Mouse (Mus musculus): ENCODE data around the gene Aph1b. TPM values are rescaled to one million over a fixed set of nuclear protein-coding genes. Genes with fewer than 3 reads are reported as not detected.

The Aph1b gene
- polyA plus RNA-seq, 1 experiment from 2014 or later = 3.2 TPM

- H3K9ac ChIP-seq (ENCODE audit: low read depth, low read length) = no peak overlapping the region
- ATAC-seq (replicated peaks; ENCODE audit: low FRiP score) = no peak
- H3K4me2 ChIP-seq = no peak overlapping the region
- 65% methylated on average over 3 of the region's 3 CpGs for WGBS
- H3K27me3 ChIP-seq (replicated peaks; ENCODE audit: control insufficient read depth, insufficient read depth, low read length) = no peaks in the 10 kb centered on the region
- no peaks in the 10 kb centered on the region for H3K36me3 ChIP-seq (ENCODE audit: control insufficient read depth, insufficient read depth, low read length)
- no peak overlapping the region for H3K4me3 ChIP-seq (ENCODE audit: low read depth, low read length)
- no peaks in the 10 kb centered on the region for H3K9me3 ChIP-seq (ENCODE audit: control insufficient read depth, low read length)
- H3K27ac ChIP-seq (ENCODE audit: low read depth, low read length) = no peak overlapping the region
- no peak for DNase-seq (ENCODE audit: low spot score)
- H3K4me1 ChIP-seq (replicated peaks; ENCODE audit: control insufficient read depth, insufficient read depth, low read length) = no peaks in the 10 kb centered on the region
These were observed 26.0 kb downstream of the Aph1b start for GRCm38 (mm10) chr9:66769275-66769674.

- WGBS = 82% methylated on average over 1 of the region's 1 CpGs
- H3K36me3 ChIP-seq (ENCODE audit: control insufficient read depth, insufficient read depth, low read length) = no peaks in the 10 kb centered on the region
- DNase-seq (ENCODE audit: low spot score) = no peak
These were observed 26.6 kb downstream of the Aph1b start for GRCm38 (mm10) chr9:66768721-66769120.

GRCm38 (mm10) chr9:66760991-66761390, 34.3 kb downstream of the Aph1b start:
- Histone ChIP-seq H3K36me3 (ENCODE audit: control insufficient read depth, insufficient read depth, low read length) (no peaks in the 10 kb centered on the region), H3K4me3 (ENCODE audit: low read depth, low read length) (no peak overlapping the region), H3K9me3 (ENCODE audit: control insufficient read depth, low read length) (no peaks in the 10 kb centered on the region), H3K4me1 (replicated peaks; ENCODE audit: control insufficient read depth, insufficient read depth, low read length) (no peaks in the 10 kb centered on the region), H3K27me3 (replicated peaks; ENCODE audit: control insufficient read depth, insufficient read depth, low read length) (no peaks in the 10 kb centered on the region), H3K4me2 (no peak overlapping the region), H3K27ac (ENCODE audit: low read depth, low read length) (no peak overlapping the region), H3K9ac (ENCODE audit: low read depth, low read length) (no peak overlapping the region)
- 41% methylated on average over 1 of the region's 1 CpGs for WGBS
- DNase-seq (ENCODE audit: low spot score) = no peak
- no peak for ATAC-seq (replicated peaks; ENCODE audit: low FRiP score)

More at GRCm38 (mm10) chr9:66768721-66769120, 26.6 kb downstream of the Aph1b start:
- Histone ChIP-seq H3K4me2 (no peak overlapping the region), H3K4me1 (replicated peaks; ENCODE audit: control insufficient read depth, insufficient read depth, low read length) (no peaks in the 10 kb centered on the region), H3K9me3 (ENCODE audit: control insufficient read depth, low read length) (no peaks in the 10 kb centered on the region), H3K9ac (ENCODE audit: low read depth, low read length) (no peak overlapping the region), H3K27me3 (replicated peaks; ENCODE audit: control insufficient read depth, insufficient read depth, low read length) (no peaks in the 10 kb centered on the region), H3K27ac (ENCODE audit: low read depth, low read length) (no peak overlapping the region), H3K4me3 (ENCODE audit: low read depth, low read length) (no peak overlapping the region)
- no peak for ATAC-seq (replicated peaks; ENCODE audit: low FRiP score)

- H3K27me3 ChIP-seq (replicated peaks; ENCODE audit: control insufficient read depth, insufficient read depth, low read length) = no peaks in the 10 kb centered on the region
- 75% methylated on average over 6 of the region's 6 CpGs for WGBS
- H3K4me3 ChIP-seq (ENCODE audit: low read depth, low read length) = no peak overlapping the region
- no peak for DNase-seq (ENCODE audit: low spot score)
- no peaks in the 10 kb centered on the region for H3K9me3 ChIP-seq (ENCODE audit: control insufficient read depth, low read length)
- H3K4me2 ChIP-seq = no peak overlapping the region
- no peak overlapping the region for H3K9ac ChIP-seq (ENCODE audit: low read depth, low read length)
- no peaks in the 10 kb centered on the region for H3K4me1 ChIP-seq (replicated peaks; ENCODE audit: control insufficient read depth, insufficient read depth, low read length)
- no peaks in the 10 kb centered on the region for H3K36me3 ChIP-seq (ENCODE audit: control insufficient read depth, insufficient read depth, low read length)
- H3K27ac ChIP-seq (ENCODE audit: low read depth, low read length) = no peak overlapping the region
- ATAC-seq (replicated peaks; ENCODE audit: low FRiP score) = no peak
These were observed 42.4 kb downstream of the Aph1b start for GRCm38 (mm10) chr9:66752849-66753248.

- no peaks in the 10 kb centered on the region for H3K9me3 ChIP-seq (ENCODE audit: control insufficient read depth, low read length)
- H3K27ac ChIP-seq (ENCODE audit: low read depth, low read length) = no peak overlapping the region
- no peak overlapping the region for H3K9ac ChIP-seq (ENCODE audit: low read depth, low read length)
- no peaks in the 10 kb centered on the region for H3K36me3 ChIP-seq (ENCODE audit: control insufficient read depth, insufficient read depth, low read length)
- WGBS = 88% methylated on average over 15 of the region's 15 CpGs
- no peaks in the 10 kb centered on the region for H3K4me1 ChIP-seq (replicated peaks; ENCODE audit: control insufficient read depth, insufficient read depth, low read length)
- H3K4me3 ChIP-seq (ENCODE audit: low read depth, low read length) = no peak overlapping the region
- ATAC-seq (replicated peaks; ENCODE audit: low FRiP score) (no peak), DNase-seq (ENCODE audit: low spot score) (no peak)
- no peaks in the 10 kb centered on the region for H3K27me3 ChIP-seq (replicated peaks; ENCODE audit: control insufficient read depth, insufficient read depth, low read length)
- no peak overlapping the region for H3K4me2 ChIP-seq
These were observed 46.9 kb downstream of the Aph1b start for GRCm38 (mm10) chr9:66748390-66748789.

GRCm38 (mm10) chr9:66744531-66744930, 50.8 kb downstream of the Aph1b start:
- Histone ChIP-seq H3K4me2 (no peak overlapping the region), H3K27ac (ENCODE audit: low read depth, low read length) (no peak overlapping the region), H3K27me3 (replicated peaks; ENCODE audit: control insufficient read depth, insufficient read depth, low read length) (no peaks in the 10 kb centered on the region), H3K4me3 (ENCODE audit: low read depth, low read length) (no peak overlapping the region), H3K9me3 (ENCODE audit: control insufficient read depth, low read length) (no peaks in the 10 kb centered on the region), H3K36me3 (ENCODE audit: control insufficient read depth, insufficient read depth, low read length) (no peaks in the 10 kb centered on the region), H3K4me1 (replicated peaks; ENCODE audit: control insufficient read depth, insufficient read depth, low read length) (no peaks in the 10 kb centered on the region), H3K9ac (ENCODE audit: low read depth, low read length) (no peak overlapping the region)
- ATAC-seq (replicated peaks; ENCODE audit: low FRiP score) (no peak), DNase-seq (ENCODE audit: low spot score) (no peak)
- 80% methylated on average over 2 of the region's 2 CpGs for WGBS

GRCm38 (mm10) chr9:66739516-66739915, 55.8 kb downstream of the Aph1b start:
- H3K4me2 ChIP-seq = no peak overlapping the region
- H3K4me3 ChIP-seq (ENCODE audit: low read depth, low read length) = no peak overlapping the region
- no peak overlapping the region for H3K27ac ChIP-seq (ENCODE audit: low read depth, low read length)
- H3K4me1 ChIP-seq (replicated peaks; ENCODE audit: control insufficient read depth, insufficient read depth, low read length) = no peaks in the 10 kb centered on the region; the same call in 1 of the 2 replicates
- no peak overlapping the region for H3K9ac ChIP-seq (ENCODE audit: low read depth, low read length)
- 78% methylated on average over 7 of the region's 7 CpGs for WGBS
- H3K27me3 ChIP-seq (replicated peaks; ENCODE audit: control insufficient read depth, insufficient read depth, low read length) = no peaks in the 10 kb centered on the region
- no peak for DNase-seq (ENCODE audit: low spot score)
- H3K9me3 ChIP-seq (ENCODE audit: control insufficient read depth, low read length) = no peaks in the 10 kb centered on the region
- ATAC-seq (replicated peaks; ENCODE audit: low FRiP score) = no peak
- no peaks in the 10 kb centered on the region for H3K36me3 ChIP-seq (ENCODE audit: control insufficient read depth, insufficient read depth, low read length)

- no peak for ATAC-seq (replicated peaks; ENCODE audit: low FRiP score)
- no peak for DNase-seq (ENCODE audit: low spot score)
- H3K27me3 ChIP-seq (replicated peaks; ENCODE audit: control insufficient read depth, insufficient read depth, low read length) = no peaks in the 10 kb centered on the region
- no peaks in the 10 kb centered on the region for H3K36me3 ChIP-seq (ENCODE audit: control insufficient read depth, insufficient read depth, low read length)
- H3K9me3 ChIP-seq (ENCODE audit: control insufficient read depth, low read length) = no peaks in the 10 kb centered on the region
- no peak overlapping the region for H3K4me3 ChIP-seq (ENCODE audit: low read depth, low read length)
- no peaks in the 10 kb centered on the region; the same call in 1 of the 2 replicates for H3K4me1 ChIP-seq (replicated peaks; ENCODE audit: control insufficient read depth, insufficient read depth, low read length)
- 89% methylated on average over 2 of the region's 2 CpGs for WGBS
- H3K27ac ChIP-seq (ENCODE audit: low read depth, low read length) = no peak overlapping the region
- H3K9ac ChIP-seq (ENCODE audit: low read depth, low read length) = no peak overlapping the region
- H3K4me2 ChIP-seq = no peak overlapping the region
These were observed 58.7 kb downstream of the Aph1b start for GRCm38 (mm10) chr9:66736551-66736950.

- H3K4me3 ChIP-seq (ENCODE audit: low read depth, low read length) = no peak overlapping the region
- ATAC-seq (replicated peaks; ENCODE audit: low FRiP score) (no peak), DNase-seq (ENCODE audit: low spot score) (no peak)
- H3K27ac ChIP-seq (ENCODE audit: low read depth, low read length) = no peak overlapping the region
- H3K27me3 ChIP-seq (replicated peaks; ENCODE audit: control insufficient read depth, insufficient read depth, low read length) = no peaks in the 10 kb centered on the region
- H3K4me2 ChIP-seq = no peak overlapping the region
- H3K9me3 ChIP-seq (ENCODE audit: control insufficient read depth, low read length) = no peaks in the 10 kb centered on the region
- H3K36me3 ChIP-seq (ENCODE audit: control insufficient read depth, insufficient read depth, low read length) = no peaks in the 10 kb centered on the region
- 81% methylated on average over 3 of the region's 3 CpGs for WGBS
- H3K4me1 ChIP-seq (replicated peaks; ENCODE audit: control insufficient read depth, insufficient read depth, low read length) = no peaks in the 10 kb centered on the region; the same call in 1 of the 2 replicates
- H3K9ac ChIP-seq (ENCODE audit: low read depth, low read length) = no peak overlapping the region
These were observed 59.3 kb downstream of the Aph1b start for GRCm38 (mm10) chr9:66736016-66736415.
